Mouse (Mus musculus) hindbrain, embryonic 11.5 days (tissue): Measurements from ENCODE around the gene 4430402I18Rik. TPM values are rescaled to one million over a fixed set of nuclear protein-coding genes. Genes with fewer than 3 reads are reported as not detected.

Experiments
- ATAC-seq: fragments of 200-750 bp; cut with Nextera tagmentation; 2 replicates; pipeline ENCODE4 v1.8.0; 2017; ENCODE audit warnings: mild to moderate bottlenecking, moderate TSS enrichment, moderate library complexity; ENCODE audit not compliant: low FRiP score
- DNase-seq: peaks from one replicate; pipeline ENCODE4 v3.0.0-alpha.2; 2015; ENCODE audit warnings: low spot score
- H3K27ac ChIP-seq: fragments of 300-500 bp; sonication (generic); 2 replicates; pipeline ENCODE4 v1.5.1; 2014; ENCODE audit warnings: mild to moderate bottlenecking, low read depth, low read length
- H3K27me3 ChIP-seq: fragments of 300-500 bp; sonication (generic); 2 replicates; pipeline ENCODE4 v1.6.1; 2014; ENCODE audit warnings: mild to moderate bottlenecking, low read length, moderate library complexity, mixed read lengths; ENCODE audit not compliant: control insufficient read depth, insufficient read depth
- H3K36me3 ChIP-seq: fragments of 300-500 bp; sonication (generic); 2 replicates; pipeline ENCODE4 v1.6.1; 2014; ENCODE audit warnings: mild to moderate bottlenecking, low read length, moderate library complexity, mixed read lengths; ENCODE audit not compliant: control insufficient read depth, insufficient read depth
- H3K4me1 ChIP-seq: fragments of 300-500 bp; sonication (generic); replicated peaks from 2 replicates; pipeline ENCODE4 v1.6.1; 2014; ENCODE audit warnings: low read length, mixed read lengths; ENCODE audit not compliant: control insufficient read depth, insufficient read depth
- H3K4me2 ChIP-seq: fragments of 300-500 bp; sonication (generic); replicated peaks from 2 replicates; pipeline ENCODE4 v1.6.1; 2014; ENCODE audit warnings: mild to moderate bottlenecking, low read depth, low read length
- H3K4me3 ChIP-seq: fragments of 300-500 bp; sonication (generic); 2 replicates; pipeline ENCODE4 v1.5.1; 2014; ENCODE audit warnings: low read depth, low read length
- H3K9ac ChIP-seq: fragments of 300-500 bp; sonication (generic); 2 replicates; pipeline ENCODE4 v1.6.1; 2014; ENCODE audit warnings: low read depth, low read length
- H3K9me3 ChIP-seq: fragments of 300-500 bp; sonication (generic); 2 replicates; pipeline ENCODE4 v1.6.1; 2016; ENCODE audit warnings: low read length; ENCODE audit not compliant: control insufficient read depth
- WGBS: fragments of 180-500 bp; shearing (Covaris S2); extraction: QIAGEN DNeasy Blood & Tissue Kit; methylation state at CpG from one replicate; pipeline ENCODE4 v1.1.7; 2014; 5-methylcytosine and 5-hydroxymethylcytosine counted together
- polyA plus RNA-seq: library from polyadenylated mRNA; unstranded; fragments of >200 nt; fragmentation: Nextera tagmentation; extraction: Ambion mirVana; gene quantifications from 2 replicates; pipeline ENCODE4 v1.2.1, GENCODE M21; 2014

4430402I18Rik gene
- polyA plus RNA-seq, 1 experiment from 2014 or later = 0.32 TPM

DNA sequence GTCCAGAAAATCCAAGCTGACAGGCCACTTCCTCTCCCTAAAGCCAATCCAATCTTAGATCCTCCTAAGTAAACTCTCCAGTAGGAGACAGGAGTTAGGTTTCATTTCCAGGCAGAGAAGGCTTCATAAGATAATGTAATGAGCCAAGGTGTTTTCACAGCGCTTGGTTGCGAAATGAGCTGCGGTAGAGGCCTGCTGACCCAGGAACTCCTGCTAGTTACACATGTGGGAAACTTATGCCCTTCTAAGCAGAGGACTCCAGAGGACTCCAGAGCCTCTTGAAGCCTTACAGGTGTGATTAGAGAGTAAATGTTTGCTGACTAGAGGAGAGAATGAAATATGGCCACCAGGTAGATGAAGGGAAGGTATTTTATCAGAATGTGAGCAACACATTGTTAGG is 117.1 kb downstream of the 4430402I18Rik start:
- Histone ChIP-seq H3K4me2 (no peak overlapping the region), H3K27me3 (no peaks in the 10 kb centered on the region), H3K4me3 (no peak overlapping the region), H3K4me1 (no peaks in the 10 kb centered on the region), H3K27ac (no peak overlapping the region), H3K9me3 (no peaks in the 10 kb centered on the region), H3K9ac (no peak overlapping the region), H3K36me3 (no peaks in the 10 kb centered on the region)
- ATAC-seq (no peak), DNase-seq (no peak)
- WGBS = 88% methylated on average over 3 of the region's 3 CpGs

GRCm38 (mm10) chr19:28844946-28845710 is 122.5 kb downstream of the 4430402I18Rik start:
- 75% methylated on average over 8 of the region's 8 CpGs for WGBS
- Histone ChIP-seq H3K27ac (no peak overlapping the region), H3K4me1 (no peaks in the 10 kb centered on the region), H3K4me3 (no peak overlapping the region), H3K4me2 (no peak overlapping the region), H3K9ac (no peak overlapping the region), H3K36me3 (no peaks in the 10 kb centered on the region), H3K27me3 (no peaks in the 10 kb centered on the region), H3K9me3 (no peaks in the 10 kb centered on the region)
- no peak for ATAC-seq
- DNase-seq = no peak

Other genes with a start within 250 kb of the 4430402I18Rik start
- 1.2 TPM in 2 replicates for gene Slc1a1, start 132.8 kb downstream of the 4430402I18Rik start, polyA plus RNA-seq
- gene Plpp6, start 3.8 kb downstream of the 4430402I18Rik start, polyA plus RNA-seq = 6.5 and 7.6 TPM in 2 replicates
- 51.5 and 51.7 TPM in 2 replicates for gene Cdc37l1, start 22.6 kb upstream of the 4430402I18Rik start, polyA plus RNA-seq
- gene Ak3, start 80.2 kb upstream of the 4430402I18Rik start, polyA plus RNA-seq = 82.4 and 83.5 TPM in 2 replicates
- 44.7 and 51.1 TPM in 2 replicates for gene Rcl1, start 133.6 kb upstream of the 4430402I18Rik start, polyA plus RNA-seq